Mouse (Mus musculus) kidney, embryonic 15.5 days (tissue): ENCODE measurements around the gene Pacs1. TPM values are rescaled to one million over a fixed set of nuclear protein-coding genes. Genes with fewer than 3 reads are reported as not detected.
"Not testable (repeated sequence)": the region's sequence is repeated elsewhere in the genome, so short reads cannot be mapped to it uniquely, and the experiment has no call there.

Experiments used
- ATAC-seq: fragments of 200-750 bp; cut with Nextera tagmentation; replicated peaks from 2 replicates; pipeline ENCODE4 v1.8.0; 2017; ENCODE audit warnings: moderate TSS enrichment; ENCODE audit not compliant: low FRiP score
- H3K27ac ChIP-seq: fragments of 300-500 bp; sonication (generic); 2 replicates; pipeline ENCODE4 v1.5.1; 2015; ENCODE audit warnings: mild to moderate bottlenecking, inconsistent platforms
- H3K27me3 ChIP-seq: fragments of 300-500 bp; sonication (generic); 2 replicates; pipeline ENCODE4 v1.6.1; 2015; ENCODE audit warnings: inconsistent platforms
- H3K36me3 ChIP-seq: fragments of 300-500 bp; sonication (generic); 2 replicates; pipeline ENCODE4 v1.6.1; 2015; ENCODE audit warnings: inconsistent platforms
- H3K4me1 ChIP-seq: fragments of 300-500 bp; sonication (generic); 2 replicates; pipeline ENCODE4 v1.6.1; 2015; ENCODE audit warnings: inconsistent platforms
- H3K4me2 ChIP-seq: fragments of 300-500 bp; sonication (generic); 2 replicates; pipeline ENCODE4 v1.6.1; 2015; ENCODE audit warnings: moderate library complexity, mild to moderate bottlenecking, inconsistent platforms
- H3K4me3 ChIP-seq: fragments of 300-500 bp; sonication (generic); replicated peaks from 2 replicates; pipeline ENCODE4 v1.5.1; 2015; ENCODE audit warnings: mild to moderate bottlenecking, inconsistent platforms
- H3K9ac ChIP-seq: fragments of 300-500 bp; sonication (generic); 2 replicates; pipeline ENCODE4 v1.6.1; 2015; ENCODE audit warnings: mild to moderate bottlenecking, inconsistent platforms
- H3K9me3 ChIP-seq: fragments of 300-500 bp; sonication (generic); replicated peaks from 2 replicates; pipeline ENCODE4 v1.6.1; 2016; ENCODE audit warnings: inconsistent platforms
- WGBS: fragments of 180-500 bp; shearing (Covaris S2); methylation state at CpG from one replicate; pipeline ENCODE4 v1.1.7; 2015; ENCODE audit warnings: mixed read lengths; 5-methylcytosine and 5-hydroxymethylcytosine counted together
- polyA plus RNA-seq: library from polyadenylated mRNA; unstranded; fragments of >200 nt; fragmentation: Nextera tagmentation; extraction: Ambion mirVana; gene quantifications from 2 replicates; pipeline ENCODE4 v1.2.1, GENCODE M21; 2015

Pacs1 gene
- polyA plus RNA-seq, 1 experiment from 2014 or later = 25.0 TPM

DNA sequence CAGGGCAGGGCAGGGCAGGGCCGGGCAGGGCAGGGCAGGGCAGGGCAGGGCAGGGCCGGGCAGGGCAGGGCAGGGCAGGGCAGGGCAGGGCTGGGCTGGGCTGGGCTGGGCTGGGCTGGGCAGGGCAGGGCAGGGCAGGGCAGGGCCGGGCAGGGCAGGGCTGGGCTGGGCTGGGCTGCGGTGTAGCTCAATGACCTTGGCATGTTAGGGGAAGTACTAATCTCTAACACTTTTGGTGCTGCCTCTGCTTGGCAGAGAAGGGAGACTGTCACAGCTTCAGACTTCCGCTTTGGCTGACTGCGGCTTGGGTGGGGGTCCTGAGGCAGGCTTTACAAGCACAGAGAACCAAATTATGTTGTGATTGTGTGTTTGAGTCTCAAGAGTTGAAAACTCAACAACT lies 123.9 kb downstream of the Pacs1 start:
- H3K27me3 ChIP-seq, H3K27ac ChIP-seq, H3K9me3 ChIP-seq, ATAC-seq, H3K4me2 ChIP-seq, H3K4me1 ChIP-seq, H3K9ac ChIP-seq, H3K4me3 ChIP-seq: not testable (repeated sequence)
- H3K36me3 ChIP-seq = peaks cover 62% of the 10 kb centered on the region
- WGBS = 88% methylated on average over 5 of the region's 6 CpGs

DNA sequence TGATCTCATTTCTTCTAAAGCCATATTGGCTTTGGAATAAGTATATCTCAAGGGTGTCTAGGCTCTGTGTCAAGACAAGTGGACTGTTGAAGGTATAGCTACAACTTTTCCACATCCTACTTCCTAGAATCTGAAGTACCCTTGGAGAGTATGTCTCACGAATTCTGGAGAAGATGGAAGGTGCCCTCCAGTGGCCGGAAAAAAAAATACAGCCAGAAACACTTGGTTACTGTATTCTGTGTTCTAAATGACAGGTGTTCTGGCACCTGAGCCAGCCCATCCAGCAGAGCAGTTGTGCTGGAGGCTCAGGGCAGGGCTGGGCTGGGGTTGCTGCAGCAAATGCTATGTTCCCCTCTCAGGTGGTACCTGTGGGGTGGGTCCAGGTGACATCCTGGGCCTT lies 133.3 kb downstream of the Pacs1 start:
- no peaks in the 10 kb centered on the region for H3K4me1 ChIP-seq
- WGBS = 1% methylated on average over 2 of the region's 2 CpGs
- H3K4me3 ChIP-seq = no peak overlapping the region
- peaks cover 71% of the 10 kb centered on the region for H3K36me3 ChIP-seq
- ATAC-seq = no peak
- H3K27me3 ChIP-seq = no peaks in the 10 kb centered on the region
- H3K9me3 ChIP-seq = no peaks in the 10 kb centered on the region
- no peak overlapping the region for H3K9ac ChIP-seq
- no peak overlapping the region for H3K27ac ChIP-seq
- H3K4me2 ChIP-seq = no peak overlapping the region

GRCm38 (mm10) chr19:5131237-5131636 lies 141.7 kb downstream of the Pacs1 start:
- ATAC-seq = no peak
- Histone ChIP-seq H3K4me2 (no peak overlapping the region), H3K9me3 (no peaks in the 10 kb centered on the region), H3K27ac (no peak overlapping the region), H3K4me3 (no peak overlapping the region), H3K9ac (no peak overlapping the region), H3K27me3 (no peaks in the 10 kb centered on the region), H3K36me3 (peaks cover 25% of the 10 kb centered on the region), H3K4me1 (peaks cover 4% of the 10 kb centered on the region)
- 58% methylated on average over 4 of the region's 4 CpGs for WGBS

DNA sequence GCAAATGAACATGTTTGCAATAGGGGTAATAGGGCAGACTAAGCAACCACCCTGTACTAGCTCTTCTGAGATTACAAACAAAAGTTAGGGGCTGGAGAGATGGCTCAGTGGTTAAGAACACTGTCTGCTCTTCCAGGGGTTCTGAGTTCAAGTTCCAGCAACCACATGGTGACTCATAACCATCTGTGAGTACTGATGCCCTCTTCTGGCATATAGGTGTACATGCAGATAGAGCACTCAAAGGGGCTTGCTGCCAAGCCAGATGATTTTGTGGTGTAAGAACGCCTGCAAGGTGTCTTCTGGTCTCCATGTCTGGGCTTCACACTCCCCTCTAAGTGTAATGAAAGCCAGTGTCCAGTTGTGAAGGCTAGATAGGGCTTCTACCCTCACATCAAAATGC lies 143.1 kb downstream of the Pacs1 start:
- no peak overlapping the region for H3K4me3 ChIP-seq
- H3K36me3 ChIP-seq = peaks cover 13% of the 10 kb centered on the region
- no peak overlapping the region for H3K4me2 ChIP-seq
- H3K27ac ChIP-seq = no peak overlapping the region
- no peak overlapping the region for H3K9ac ChIP-seq
- H3K27me3 ChIP-seq = no peaks in the 10 kb centered on the region; the same call in 1 of the 2 replicates
- ATAC-seq = no peak
- no peaks in the 10 kb centered on the region for H3K9me3 ChIP-seq
- WGBS = 50% methylated on average over 1 of the region's 1 CpGs
- peaks cover 4% of the 10 kb centered on the region for H3K4me1 ChIP-seq

DNA sequence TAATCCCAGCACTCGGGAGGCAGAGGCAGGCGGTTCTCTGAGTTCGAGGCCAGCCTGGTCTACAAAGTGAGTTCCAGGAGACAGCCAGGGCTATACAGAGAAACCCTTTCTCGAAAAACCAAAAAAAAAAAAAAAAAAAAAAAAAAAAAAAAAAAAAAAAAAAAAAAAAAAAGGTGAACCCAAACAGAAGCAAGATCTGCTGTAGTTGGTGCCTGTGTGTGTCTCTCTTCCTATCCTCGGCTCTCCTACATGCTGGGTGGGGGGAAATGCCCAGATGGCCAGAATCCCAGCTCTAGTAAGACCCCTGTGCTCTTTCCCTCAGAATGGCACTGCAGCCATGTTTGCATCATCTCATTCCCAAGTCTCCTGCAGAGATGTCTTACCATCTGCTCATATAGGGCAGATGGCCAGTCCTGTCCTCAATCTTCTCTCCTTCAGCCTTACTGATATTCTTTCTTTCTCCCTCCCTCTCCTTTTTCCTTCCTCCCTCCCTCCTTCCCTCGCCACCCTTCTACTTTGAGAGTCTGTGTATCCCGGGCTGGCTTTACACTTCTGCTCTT lies 148.8 kb downstream of the Pacs1 start:
- 66% methylated on average over 7 of the region's 7 CpGs for WGBS
- no peak overlapping the region for H3K27ac ChIP-seq
- ATAC-seq = no peak
- no peak overlapping the region for H3K4me2 ChIP-seq
- no peak overlapping the region for H3K4me3 ChIP-seq
- no peaks in the 10 kb centered on the region; the same call in 1 of the 2 replicates for H3K27me3 ChIP-seq
- no peaks in the 10 kb centered on the region for H3K9me3 ChIP-seq
- no peaks in the 10 kb centered on the region; the same call in 1 of the 2 replicates for H3K4me1 ChIP-seq
- no peaks in the 10 kb centered on the region for H3K36me3 ChIP-seq
- no peak overlapping the region for H3K9ac ChIP-seq

GRCm38 (mm10) chr19:5123241-5123640 lies 149.7 kb downstream of the Pacs1 start:
- H3K36me3 ChIP-seq = no peaks in the 10 kb centered on the region
- H3K27me3 ChIP-seq = no peaks in the 10 kb centered on the region; the same call in 1 of the 2 replicates
- no peak overlapping the region for H3K4me2 ChIP-seq
- no peak overlapping the region for H3K27ac ChIP-seq
- no peak overlapping the region for H3K4me3 ChIP-seq
- 80% methylated on average over 3 of the region's 3 CpGs for WGBS
- H3K4me1 ChIP-seq = peaks cover 8% of the 10 kb centered on the region
- no peak for ATAC-seq
- H3K9me3 ChIP-seq = no peaks in the 10 kb centered on the region
- no peak overlapping the region for H3K9ac ChIP-seq

DNA sequence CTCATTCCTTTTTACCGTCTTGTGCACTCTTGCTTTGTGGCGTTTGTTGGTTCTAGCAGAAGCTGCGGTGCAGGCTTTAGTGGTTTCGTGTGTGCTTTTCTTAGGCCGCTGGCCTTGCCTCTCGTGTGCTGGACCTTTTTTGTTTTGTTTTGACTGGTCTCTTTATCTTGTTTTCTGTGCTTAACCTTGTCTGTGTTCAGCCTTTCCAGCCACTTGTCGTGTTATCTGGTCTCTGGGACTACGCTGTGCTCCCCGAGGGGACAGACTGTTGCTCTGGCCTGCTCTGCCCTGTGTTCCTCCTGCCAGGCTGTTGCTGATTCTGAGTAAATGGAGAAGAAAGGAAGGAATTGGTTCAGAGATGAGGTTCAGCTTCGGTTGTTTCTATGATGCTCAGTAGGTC lies 150.4 kb downstream of the Pacs1 start:
- no peak overlapping the region for H3K9ac ChIP-seq
- no peak for ATAC-seq
- no peaks in the 10 kb centered on the region; the same call in 1 of the 2 replicates for H3K27me3 ChIP-seq
- H3K4me1 ChIP-seq = peaks cover 8% of the 10 kb centered on the region
- WGBS = 81% methylated on average over 10 of the region's 10 CpGs
- H3K27ac ChIP-seq = no peak overlapping the region
- no peak overlapping the region for H3K4me2 ChIP-seq
- H3K4me3 ChIP-seq = no peak overlapping the region
- H3K9me3 ChIP-seq = no peaks in the 10 kb centered on the region
- no peaks in the 10 kb centered on the region for H3K36me3 ChIP-seq

DNA sequence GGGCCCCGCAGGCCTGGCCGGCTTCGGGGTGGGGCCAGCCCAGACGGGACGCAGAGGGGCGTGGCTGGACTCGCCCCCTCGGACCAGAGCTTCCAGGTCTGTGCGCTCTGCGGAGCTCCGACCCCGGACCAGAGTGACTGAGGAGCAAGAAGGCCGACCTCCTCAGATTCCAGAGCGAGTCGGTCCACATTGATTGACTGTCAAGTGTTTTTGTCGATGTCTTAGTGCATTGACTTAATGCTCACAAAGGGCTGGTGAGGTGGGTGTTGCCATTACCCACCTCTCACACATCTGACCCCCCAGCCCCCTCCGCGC lies 154.6 kb downstream of the Pacs1 start, which contains the start of gene Klc2:
TSS of gene Klc2 (minus strand) at position 177 of the 315 bp plus-strand sequence.
- peak; percentile 94 for ATAC-seq
- Histone ChIP-seq H3K27ac (peak within 1 kb of the TSS; percentile 93), H3K4me3 (peak within 1 kb of the TSS; percentile 73), H3K9ac (peak within 1 kb of the TSS; percentile 71), H3K36me3 (peaks cover 11% of the 10 kb centered on the region), H3K4me2 (peak within 1 kb of the TSS; percentile 66), H3K4me1 (peaks cover 17% of the 10 kb centered on the region), H3K27me3 (no peaks in the 10 kb centered on the region), H3K9me3 (no peaks in the 10 kb centered on the region)
- 1% methylated on average over 18 of the region's 18 CpGs for WGBS

GRCm38 (mm10) chr19:5117494-5118383 lies 155.2 kb downstream of the Pacs1 start:
- under 1% methylated on average over 82 of the region's 83 CpGs for WGBS
- Histone ChIP-seq H3K27me3 (no peaks in the 10 kb centered on the region), H3K9ac (peak overlapping the region; percentile 71), H3K9me3 (no peaks in the 10 kb centered on the region), H3K4me1 (peaks cover 17% of the 10 kb centered on the region), H3K4me3 (peak overlapping the region; percentile 73), H3K4me2 (peak overlapping the region; percentile 66), H3K27ac (peak overlapping the region; percentile 93), H3K36me3 (peaks cover 16% of the 10 kb centered on the region)
- ATAC-seq = peak; percentile 86

DNA sequence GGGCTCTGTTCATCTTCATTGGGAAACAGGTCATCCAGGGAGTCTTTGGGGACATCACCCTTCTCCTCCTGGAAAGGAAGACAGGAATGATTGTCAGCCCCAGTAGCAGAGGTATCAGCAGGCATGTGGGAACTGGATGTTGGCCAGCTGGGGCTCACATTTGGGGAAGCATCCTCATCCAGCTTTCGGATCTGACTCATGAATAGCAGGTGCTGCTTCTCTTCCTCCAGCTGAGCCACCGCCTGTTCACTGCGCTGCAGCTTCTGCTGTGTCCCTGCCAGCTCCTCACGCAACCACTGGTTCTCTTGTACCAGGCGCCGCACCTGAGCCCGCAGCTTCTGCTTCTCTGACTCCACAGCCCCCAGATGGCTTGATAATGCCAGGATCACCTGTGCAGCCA lies 159.1 kb downstream of the Pacs1 start:
- ATAC-seq = no peak
- 96% methylated on average over 7 of the region's 7 CpGs for WGBS
- peaks cover 21% of the 10 kb centered on the region for H3K4me1 ChIP-seq
- H3K27ac ChIP-seq = no peak overlapping the region
- no peaks in the 10 kb centered on the region for H3K9me3 ChIP-seq
- H3K4me2 ChIP-seq = no peak overlapping the region
- no peaks in the 10 kb centered on the region for H3K27me3 ChIP-seq
- no peak overlapping the region for H3K9ac ChIP-seq
- H3K36me3 ChIP-seq = peaks cover 54% of the 10 kb centered on the region
- H3K4me3 ChIP-seq = no peak overlapping the region

DNA sequence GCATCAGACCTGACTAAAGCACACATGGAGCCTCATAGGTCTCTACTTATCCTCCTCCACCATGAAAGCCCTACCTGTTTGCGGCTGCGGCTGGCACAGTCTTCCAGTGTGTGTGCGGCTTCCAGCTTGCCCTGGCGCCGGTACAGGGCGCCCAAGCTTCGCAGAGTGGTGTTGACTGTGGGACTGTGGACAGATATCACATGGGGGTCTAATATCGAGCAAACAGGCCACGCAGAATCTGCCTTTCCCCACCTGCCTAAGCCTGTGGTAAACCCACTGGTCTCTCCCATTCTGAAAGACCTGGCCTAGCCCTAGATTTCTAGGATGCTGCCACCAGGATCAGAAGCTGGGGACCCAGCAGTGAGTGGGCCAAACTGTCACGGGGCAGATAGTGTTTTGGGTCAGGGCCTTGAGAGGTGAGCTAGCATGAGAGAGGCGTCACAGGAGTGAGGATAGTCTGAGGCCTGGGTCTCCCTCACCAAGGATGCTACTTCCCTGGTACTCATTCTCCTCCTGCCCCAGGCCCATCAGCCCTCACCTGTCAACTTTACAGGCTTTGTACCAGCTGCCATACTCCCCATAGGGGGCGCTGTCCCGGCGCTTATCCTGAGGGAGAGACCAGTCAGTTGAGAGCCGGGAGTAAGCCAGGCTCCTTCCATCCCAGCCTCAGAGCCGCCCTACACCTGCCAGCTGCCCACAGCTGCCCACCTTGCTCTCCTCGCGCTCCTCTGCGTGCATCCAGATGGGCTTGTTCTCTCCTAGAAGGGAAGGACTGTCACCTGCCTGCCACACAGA lies 163.1 kb downstream of the Pacs1 start:
- H3K36me3 ChIP-seq = peaks cover 57% of the 10 kb centered on the region
- WGBS = 76% methylated on average over 19 of the region's 19 CpGs

GRCm38 (mm10) chr19:5108702-5109101 lies 164.2 kb downstream of the Pacs1 start:
- H3K27ac ChIP-seq = peak overlapping the region; percentile 86
- no peaks in the 10 kb centered on the region for H3K9me3 ChIP-seq
- H3K27me3 ChIP-seq = no peaks in the 10 kb centered on the region
- no peak overlapping the region for H3K4me3 ChIP-seq
- WGBS = 68% methylated on average over 4 of the region's 4 CpGs
- peaks cover 61% of the 10 kb centered on the region for H3K36me3 ChIP-seq
- H3K9ac ChIP-seq = no peak overlapping the region
- peak; percentile 28 for ATAC-seq
- H3K4me2 ChIP-seq = peak overlapping the region; percentile 18; the same call in 1 of the 2 replicates
- H3K4me1 ChIP-seq = peaks cover 39% of the 10 kb centered on the region

More for the DNA sequence above, 163.1 kb downstream of the Pacs1 start:
- no peak for ATAC-seq
- H3K27me3 ChIP-seq = no peaks in the 10 kb centered on the region
- peak overlapping the region; percentile 86 for H3K27ac ChIP-seq
- H3K9ac ChIP-seq = no peak overlapping the region
- H3K4me2 ChIP-seq = no peak overlapping the region
- H3K4me1 ChIP-seq = peaks cover 38% of the 10 kb centered on the region
- no peaks in the 10 kb centered on the region for H3K9me3 ChIP-seq
- H3K4me3 ChIP-seq = no peak overlapping the region
